Mouse (Mus musculus): ENCODE measurements around the gene Mroh7. TPM values are rescaled to one million over a fixed set of nuclear protein-coding genes. Genes with fewer than 3 reads are reported as not detected.
"Not testable (repeated sequence)": the region's sequence is repeated elsewhere in the genome, so short reads cannot be mapped to it uniquely, and the experiment has no call there.

Gene Mroh7
- total RNA-seq (2021) (under 1 TPM; 0.29 to 0.34 TPM), polyA plus RNA-seq (2012; rRNA removed) (1.00 and 1.2 TPM in 2 replicates)
- long read RNA-seq, result 0 reads

- WGBS, result 61% methylated on average over 7 of the region's 7 CpGs
Observed at GRCm38 (mm10) chr4:106730814-106731213, at the start of gene Mroh7. Mroh7 (minus strand) TSS chr4:106730925.

DNA sequence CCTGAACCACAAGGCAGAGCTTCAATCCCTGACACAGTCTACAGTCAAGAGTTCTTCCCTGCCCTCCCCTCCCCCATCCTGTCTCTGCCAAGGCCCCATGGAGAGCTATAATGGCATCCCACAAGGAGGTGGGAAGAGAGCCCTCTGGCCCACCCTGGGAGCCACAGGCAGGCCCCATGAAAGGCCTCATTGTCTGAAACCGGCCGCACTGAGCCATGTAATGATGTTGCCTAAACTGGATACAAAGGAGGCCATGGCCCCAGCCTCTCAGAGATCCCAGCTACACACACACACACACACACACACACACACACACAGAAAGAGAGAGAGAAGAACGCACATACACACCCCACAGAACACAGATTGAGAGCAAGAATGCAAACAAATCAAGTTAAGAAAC, 49.3 kb upstream of the Mroh7 start:
- no peaks in the 10 kb centered on the region for H3K27me3 ChIP-seq (ENCODE audit: control insufficient read depth, insufficient read depth, low read length)
- H3K4me1 ChIP-seq (ENCODE audit: control insufficient read depth, insufficient read depth, low read length), result peaks cover 8% of the 10 kb centered on the region
- H3K9ac ChIP-seq (ENCODE audit: low read depth, low read length), result no peak overlapping the region
- no peak for TF ChIP-seq EP300 (IDR thresholded peaks at IDR 0.05; ENCODE audit: insufficient read depth, low read depth, low read length)
- TF ChIP-seq CTCF (IDR thresholded peaks at IDR 0.05), result no peak
- no peak for TF ChIP-seq POLR2A (IDR thresholded peaks at IDR 0.05; ENCODE audit: insufficient read depth, low read depth, low read length)
- 60% methylated on average over 3 of the region's 3 CpGs for WGBS
- no peak for DNase-seq
- H3K79me2 ChIP-seq (replicated peaks; ENCODE audit: control insufficient read depth, insufficient read depth, low read length), result no peaks in the 10 kb centered on the region
- no peaks in the 10 kb centered on the region for H3K36me3 ChIP-seq (ENCODE audit: control insufficient read depth, insufficient read depth, low read length)
- H3K27ac ChIP-seq, result no peak overlapping the region
- intact Hi-C loops (cut with DNase I), result no loop called here
- no peak overlapping the region for H3K4me3 ChIP-seq

More at GRCm38 (mm10) chr4:106730814-106731213, at the start of gene Mroh7:
- no peaks in the 10 kb centered on the region for H3K27me3 ChIP-seq (ENCODE audit: control insufficient read depth, insufficient read depth, low read length)
- H3K36me3 ChIP-seq (ENCODE audit: control insufficient read depth, insufficient read depth, low read length), result no peaks in the 10 kb centered on the region
- no peaks in the 10 kb centered on the region for H3K4me1 ChIP-seq (ENCODE audit: control insufficient read depth, insufficient read depth, low read length)
- intact Hi-C loops (cut with DNase I), result no loop called here
- H3K9ac ChIP-seq (ENCODE audit: low read depth, low read length), result no peak within 1 kb of the TSS
- no peak within 1 kb of the TSS for H3K27ac ChIP-seq
- TF ChIP-seq CTCF (IDR thresholded peaks at IDR 0.05), result no peak
- no peak for TF ChIP-seq POLR2A (IDR thresholded peaks at IDR 0.05; ENCODE audit: insufficient read depth, low read depth, low read length)
- TF ChIP-seq EP300 (IDR thresholded peaks at IDR 0.05; ENCODE audit: insufficient read depth, low read depth, low read length), result no peak
- H3K4me3 ChIP-seq, result no peak within 1 kb of the TSS
- no peaks in the 10 kb centered on the region for H3K79me2 ChIP-seq (replicated peaks; ENCODE audit: control insufficient read depth, insufficient read depth, low read length)
- DNase-seq, result no peak

DNA sequence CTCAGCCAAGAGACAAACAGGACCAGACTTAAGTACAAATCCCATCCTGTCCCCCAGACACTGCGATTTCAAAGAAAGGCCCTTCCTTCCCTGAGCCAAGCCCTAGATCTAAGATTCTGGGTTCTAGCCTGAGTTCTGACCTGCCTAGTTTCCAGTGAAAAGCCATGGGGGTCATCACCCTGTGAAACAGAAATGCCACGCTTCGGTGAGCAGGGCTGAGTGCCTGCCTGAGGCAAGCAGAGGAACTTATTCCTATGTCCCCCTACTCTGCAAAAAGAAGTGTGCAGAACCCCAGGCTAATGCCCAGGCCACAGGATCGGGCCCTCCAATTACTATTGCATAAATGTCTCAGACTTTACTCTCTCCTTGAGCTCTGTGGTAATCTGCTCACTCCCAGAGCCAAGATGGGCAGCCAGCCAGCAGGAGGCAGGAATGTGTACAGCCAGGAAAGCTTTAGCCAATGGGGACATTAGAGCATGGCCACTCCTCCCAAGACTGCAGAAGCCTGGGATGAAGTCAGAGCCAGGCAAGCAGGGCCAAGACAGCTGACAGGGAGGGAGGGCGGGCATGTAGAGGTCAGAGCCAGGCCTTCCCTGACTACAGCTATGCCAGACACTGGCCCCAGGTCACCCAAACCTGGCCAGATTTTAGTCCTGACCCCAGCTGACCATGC, 47.5 kb upstream of the Mroh7 start:
- Histone ChIP-seq H3K9ac (ENCODE audit: low read depth, low read length) (peak overlapping the region; percentile 17), H3K36me3 (ENCODE audit: control insufficient read depth, insufficient read depth, low read length) (no peaks in the 10 kb centered on the region), H3K27ac (peak overlapping the region; percentile 88), H3K79me2 (replicated peaks; ENCODE audit: control insufficient read depth, insufficient read depth, low read length) (no peaks in the 10 kb centered on the region), H3K4me3 (no peak overlapping the region), H3K27me3 (ENCODE audit: control insufficient read depth, insufficient read depth, low read length) (no peaks in the 10 kb centered on the region), H3K4me1 (ENCODE audit: control insufficient read depth, insufficient read depth, low read length) (peaks cover 8% of the 10 kb centered on the region)
- peak; percentile 90 to 94 for DNase-seq
- WGBS, result 21% methylated on average over 5 of the region's 5 CpGs
- intact Hi-C loops (cut with DNase I), result loop anchor here (2.0 kb wide), 1 partner anchor 21 kb away; no protein-coding TSS in a partner anchor
- peak; percentile 25 for TF ChIP-seq CTCF (IDR thresholded peaks at IDR 0.05)
- TF ChIP-seq POLR2A (IDR thresholded peaks at IDR 0.05; ENCODE audit: insufficient read depth, low read depth, low read length), result no peak
- TF ChIP-seq EP300 (IDR thresholded peaks at IDR 0.05; ENCODE audit: insufficient read depth, low read depth, low read length), result peak; percentile 95

DNA sequence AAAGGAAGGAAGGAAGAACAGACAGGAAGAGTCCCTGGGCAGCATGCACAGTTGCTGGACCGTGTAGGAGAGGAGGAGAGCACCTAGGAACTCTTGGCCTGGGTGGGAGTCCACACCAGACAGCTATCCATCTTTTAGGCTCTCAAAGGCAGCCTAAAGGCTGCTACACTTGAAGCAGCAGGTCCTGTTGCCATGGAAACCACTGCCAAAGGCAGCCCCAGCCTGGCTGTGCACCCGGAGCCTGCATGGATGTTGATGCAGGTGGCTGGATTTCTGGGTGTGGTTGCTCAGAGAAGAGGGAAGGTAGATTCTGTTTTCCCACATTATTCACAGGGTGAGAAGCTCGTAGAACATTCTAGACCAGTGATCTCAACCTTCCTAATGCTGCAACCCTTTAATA, 46.3 kb upstream of the Mroh7 start:
- Histone ChIP-seq H3K27me3 (ENCODE audit: control insufficient read depth, insufficient read depth, low read length) (no peaks in the 10 kb centered on the region), H3K79me2 (replicated peaks; ENCODE audit: control insufficient read depth, insufficient read depth, low read length) (no peaks in the 10 kb centered on the region), H3K36me3 (ENCODE audit: control insufficient read depth, insufficient read depth, low read length) (no peaks in the 10 kb centered on the region), H3K27ac (no peak overlapping the region), H3K4me1 (ENCODE audit: control insufficient read depth, insufficient read depth, low read length) (peaks cover 8% of the 10 kb centered on the region), H3K9ac (ENCODE audit: low read depth, low read length) (no peak overlapping the region), H3K4me3 (no peak overlapping the region)
- no peak for TF ChIP-seq EP300 (IDR thresholded peaks at IDR 0.05; ENCODE audit: insufficient read depth, low read depth, low read length)
- TF ChIP-seq POLR2A (IDR thresholded peaks at IDR 0.05; ENCODE audit: insufficient read depth, low read depth, low read length), result no peak
- TF ChIP-seq CTCF (IDR thresholded peaks at IDR 0.05), result no peak
- DNase-seq, result no peak
- 55% methylated on average over 3 of the region's 3 CpGs for WGBS
- intact Hi-C loops (cut with DNase I), result no loop called here

GRCm38 (mm10) chr4:106775767-106776166, 45.0 kb upstream of the Mroh7 start:
- H3K4me3 ChIP-seq; intact Hi-C loops (cut with DNase I); H3K9ac ChIP-seq (ENCODE audit: low read depth, low read length); H3K79me2 ChIP-seq (replicated peaks; ENCODE audit: control insufficient read depth, insufficient read depth, low read length); H3K4me1 ChIP-seq (ENCODE audit: control insufficient read depth, insufficient read depth, low read length); H3K27me3 ChIP-seq (ENCODE audit: control insufficient read depth, insufficient read depth, low read length); H3K36me3 ChIP-seq (ENCODE audit: control insufficient read depth, insufficient read depth, low read length); DNase-seq; H3K27ac ChIP-seq: not testable (repeated sequence)
- WGBS, result 92% methylated on average over 6 of the region's 6 CpGs
- TF ChIP-seq CTCF (IDR thresholded peaks at IDR 0.05), result peak; percentile 36

DNA sequence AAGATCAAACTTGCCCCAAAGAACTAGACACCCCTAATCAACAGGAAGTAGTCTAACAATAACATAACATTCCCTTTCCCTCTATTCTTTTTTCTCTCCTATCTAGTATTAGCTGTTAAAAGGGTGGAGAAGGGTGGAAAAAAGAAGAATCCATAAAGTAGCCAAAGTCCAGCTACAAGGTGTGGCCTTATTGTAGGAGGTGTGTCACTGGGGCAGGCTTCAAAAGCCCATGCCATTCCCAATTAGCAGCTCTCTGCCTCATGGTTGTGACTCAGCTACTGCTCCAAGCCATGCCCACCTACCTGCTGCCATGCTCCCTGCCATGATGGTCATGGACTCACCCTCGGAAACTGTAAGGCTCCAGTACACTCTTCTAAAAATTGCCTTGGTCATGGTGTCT, 41.8 kb upstream of the Mroh7 start:
- H3K27ac ChIP-seq, result no peak overlapping the region
- no peaks in the 10 kb centered on the region for H3K36me3 ChIP-seq (ENCODE audit: control insufficient read depth, insufficient read depth, low read length)
- no peaks in the 10 kb centered on the region for H3K27me3 ChIP-seq (ENCODE audit: control insufficient read depth, insufficient read depth, low read length)
- no peak overlapping the region for H3K4me3 ChIP-seq
- TF ChIP-seq CTCF (IDR thresholded peaks at IDR 0.05) (no peak), POLR2A (IDR thresholded peaks at IDR 0.05; ENCODE audit: insufficient read depth, low read depth, low read length) (no peak), EP300 (IDR thresholded peaks at IDR 0.05; ENCODE audit: insufficient read depth, low read depth, low read length) (no peak)
- H3K4me1 ChIP-seq (ENCODE audit: control insufficient read depth, insufficient read depth, low read length), result no peaks in the 10 kb centered on the region
- H3K79me2 ChIP-seq (replicated peaks; ENCODE audit: control insufficient read depth, insufficient read depth, low read length), result no peaks in the 10 kb centered on the region
- intact Hi-C loops (cut with DNase I), result no loop called here
- H3K9ac ChIP-seq (ENCODE audit: low read depth, low read length), result no peak overlapping the region
- no peak for DNase-seq
- 92% methylated on average over 1 of the region's 1 CpGs for WGBS
